Mouse (Mus musculus) embryonic facial prominence, embryonic 11.5 days (tissue): Measurements from ENCODE around the gene Tbc1d10a. TPM values are rescaled to one million over a fixed set of nuclear protein-coding genes. Genes with fewer than 3 reads are reported as not detected.

ENCODE experiments used
- ATAC-seq: fragments of 200-750 bp; cut with Nextera tagmentation; replicated peaks from 2 replicates; pipeline ENCODE4 v1.8.0; 2017; ENCODE audit warnings: low read depth; ENCODE audit not compliant: insufficient number of reproducible peaks, low FRiP score, low TSS enrichment
- DNase-seq: peaks from one replicate; pipeline ENCODE4 v3.0.0-alpha.2; 2015; ENCODE audit warnings: low spot score
- H3K27ac ChIP-seq: fragments of 300-500 bp; sonication (generic); replicated peaks from 2 replicates; pipeline ENCODE4 v1.5.1; 2014; ENCODE audit warnings: mild to moderate bottlenecking, low read depth, low read length, control low read depth
- H3K27me3 ChIP-seq: fragments of 300-500 bp; sonication (generic); 2 replicates; pipeline ENCODE4 v1.6.1; 2014; ENCODE audit warnings: mild to moderate bottlenecking, low read length, moderate library complexity, mixed read lengths; ENCODE audit not compliant: control insufficient read depth, insufficient read depth
- H3K36me3 ChIP-seq: fragments of 300-500 bp; sonication (generic); replicated peaks from 2 replicates; pipeline ENCODE4 v1.6.1; 2014; ENCODE audit warnings: low read depth, mild to moderate bottlenecking, low read length, moderate library complexity, mixed read lengths; ENCODE audit not compliant: control insufficient read depth, insufficient read depth
- H3K4me1 ChIP-seq: fragments of 300-500 bp; sonication (generic); 2 replicates; pipeline ENCODE4 v1.6.1; 2014; ENCODE audit warnings: low read length, mixed read lengths; ENCODE audit not compliant: control insufficient read depth, insufficient read depth
- H3K4me2 ChIP-seq: fragments of 300-500 bp; sonication (generic); 2 replicates; pipeline ENCODE4 v1.6.1; 2014; ENCODE audit warnings: low read depth, mild to moderate bottlenecking, control low read depth, low read length, moderate library complexity
- H3K4me3 ChIP-seq: fragments of 300-500 bp; sonication (generic); 2 replicates; pipeline ENCODE4 v1.5.1; 2014; ENCODE audit warnings: low read depth, low read length, control low read depth
- H3K9ac ChIP-seq: fragments of 300-500 bp; sonication (generic); replicated peaks from 2 replicates; pipeline ENCODE4 v1.6.1; 2014; ENCODE audit warnings: mild to moderate bottlenecking, control low read depth, low read length
- H3K9me3 ChIP-seq: fragments of 300-500 bp; sonication (generic); replicated peaks from 2 replicates; pipeline ENCODE4 v1.6.1; 2016; ENCODE audit warnings: mild to moderate bottlenecking, low read length, inconsistent platforms, mixed read lengths; ENCODE audit not compliant: control insufficient read depth
- WGBS: fragments of 180-500 bp; shearing (Covaris S2); extraction: QIAGEN DNeasy Blood & Tissue Kit; methylation state at CpG from one replicate; pipeline ENCODE4 v1.1.7; 2014; 5-methylcytosine and 5-hydroxymethylcytosine counted together
- polyA plus RNA-seq: library from polyadenylated mRNA; unstranded; fragments of >200 nt; fragmentation: Nextera tagmentation; extraction: Ambion mirVana; gene quantifications from 2 replicates; pipeline ENCODE4 v1.2.1, GENCODE M21; 2014

Gene Tbc1d10a
- polyA plus RNA-seq, 1 experiment from 2014 or later: 15.9 TPM

DNA sequence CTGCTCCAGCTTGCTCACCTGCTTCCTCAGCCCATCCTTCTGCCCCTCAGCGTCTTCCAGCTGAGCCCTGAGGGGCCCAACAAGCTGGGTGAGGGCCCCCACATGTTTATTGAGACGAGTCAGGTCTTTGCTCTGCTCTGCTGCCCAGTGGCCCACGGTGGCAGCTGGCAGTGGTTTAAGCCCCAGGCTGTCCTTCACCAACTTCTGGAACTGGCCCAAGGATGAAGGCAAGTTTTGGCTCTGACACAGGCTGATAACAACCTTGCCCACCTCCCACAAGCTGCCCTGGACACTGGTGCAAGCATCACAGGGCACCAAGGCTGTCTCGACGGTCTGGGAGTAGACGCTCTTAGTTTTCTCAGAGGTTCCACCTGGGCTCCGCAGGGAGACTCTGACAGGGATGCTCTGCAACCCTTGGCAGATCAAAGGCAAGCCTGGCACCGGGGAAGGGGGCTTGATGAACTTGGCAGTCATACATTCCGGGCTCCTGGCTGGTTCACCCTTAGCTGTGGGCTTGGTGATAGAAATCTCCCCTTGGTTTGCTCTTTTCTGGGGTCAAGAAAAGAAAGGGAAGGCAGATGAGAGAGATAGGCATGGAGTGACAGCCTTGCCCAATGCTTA is 37.9 kb upstream of the Tbc1d10a start:
- H3K36me3 ChIP-seq: peaks cover 2% of the 10 kb centered on the region; the same call in 1 of the 2 replicates
- no peak overlapping the region for H3K4me2 ChIP-seq
- H3K9ac ChIP-seq: no peak overlapping the region
- 84% methylated on average over 9 of the region's 9 CpGs for WGBS
- ATAC-seq: no peak
- H3K4me1 ChIP-seq: no peaks in the 10 kb centered on the region
- no peak for DNase-seq
- no peaks in the 10 kb centered on the region for H3K9me3 ChIP-seq
- no peak overlapping the region for H3K27ac ChIP-seq
- no peak overlapping the region for H3K4me3 ChIP-seq
- H3K27me3 ChIP-seq: no peaks in the 10 kb centered on the region

DNA sequence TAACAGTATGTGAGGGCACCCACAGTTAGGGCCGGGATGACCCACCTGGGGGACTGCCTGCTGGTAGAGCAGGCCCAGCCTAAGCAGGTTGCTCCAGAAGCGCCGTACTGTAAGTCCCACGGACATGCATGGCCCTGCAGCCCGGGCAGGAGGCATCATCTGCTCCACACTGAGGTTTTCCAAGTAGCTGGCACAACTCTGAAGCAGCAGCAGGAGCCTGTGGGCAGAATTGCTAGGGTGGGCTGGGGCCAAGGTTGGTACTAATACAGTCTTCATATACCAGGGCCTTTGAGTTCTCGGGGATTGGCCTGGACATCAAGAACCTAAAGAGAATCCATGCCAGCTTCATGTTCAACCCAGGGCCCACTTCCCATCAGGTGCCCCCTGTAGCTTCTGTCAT is 36.7 kb upstream of the Tbc1d10a start:
- DNase-seq: no peak
- ATAC-seq: no peak
- Histone ChIP-seq H3K9ac (no peak overlapping the region), H3K4me1 (no peaks in the 10 kb centered on the region), H3K4me2 (no peak overlapping the region), H3K27me3 (no peaks in the 10 kb centered on the region), H3K36me3 (no peaks in the 10 kb centered on the region), H3K9me3 (no peaks in the 10 kb centered on the region), H3K27ac (no peak overlapping the region), H3K4me3 (no peak overlapping the region)
- 89% methylated on average over 6 of the region's 6 CpGs for WGBS

DNA sequence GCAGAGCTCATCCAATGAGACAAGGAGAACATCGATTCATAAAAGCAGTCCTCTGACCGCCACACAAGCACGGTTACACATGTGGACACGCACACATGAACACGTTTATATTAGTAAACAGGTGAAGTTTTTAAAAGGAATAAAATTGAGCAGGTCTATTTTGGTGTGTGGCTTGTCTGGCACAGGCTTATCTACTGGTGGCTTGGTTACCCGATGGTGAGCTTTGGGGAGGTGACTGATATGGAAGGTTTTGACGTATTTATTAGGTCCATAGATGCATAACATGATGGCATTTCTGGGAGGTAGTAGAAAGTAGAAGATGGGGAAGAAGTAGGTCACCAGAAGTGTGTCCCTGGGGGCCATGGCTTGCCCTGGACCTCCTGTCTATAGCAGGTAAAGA is 32.9 kb upstream of the Tbc1d10a start:
- H3K9me3 ChIP-seq: no peaks in the 10 kb centered on the region
- H3K4me2 ChIP-seq: no peak overlapping the region
- no peak overlapping the region for H3K9ac ChIP-seq
- DNase-seq (no peak), ATAC-seq (no peak)
- 92% methylated on average over 7 of the region's 7 CpGs for WGBS
- H3K4me3 ChIP-seq: no peak overlapping the region
- H3K4me1 ChIP-seq: no peaks in the 10 kb centered on the region
- H3K27ac ChIP-seq: no peak overlapping the region
- H3K27me3 ChIP-seq: no peaks in the 10 kb centered on the region
- H3K36me3 ChIP-seq: no peaks in the 10 kb centered on the region

DNA sequence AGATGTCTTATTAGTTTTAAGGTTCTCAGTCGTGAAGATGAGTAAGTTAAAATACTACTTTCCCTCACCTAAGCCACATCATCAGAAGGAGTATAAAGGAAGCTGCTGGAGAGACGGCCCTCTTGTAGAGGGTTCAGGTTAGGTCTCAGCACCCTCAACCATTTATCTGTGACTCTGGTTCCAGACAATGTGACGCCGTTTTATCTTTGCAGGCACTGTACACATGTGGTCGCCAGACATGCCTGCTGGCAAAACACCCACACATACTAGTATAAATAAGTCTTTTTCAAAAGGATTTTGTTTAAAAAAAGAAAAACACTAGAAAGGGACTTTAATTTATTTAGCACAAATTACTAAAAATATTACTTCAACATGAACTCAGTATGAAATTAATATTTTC is 30.9 kb upstream of the Tbc1d10a start:
- H3K27me3 ChIP-seq: no peaks in the 10 kb centered on the region
- H3K4me1 ChIP-seq: no peaks in the 10 kb centered on the region
- H3K27ac ChIP-seq: no peak overlapping the region
- no peak overlapping the region for H3K4me2 ChIP-seq
- H3K36me3 ChIP-seq: no peaks in the 10 kb centered on the region
- H3K9me3 ChIP-seq: no peaks in the 10 kb centered on the region
- no peak overlapping the region for H3K9ac ChIP-seq
- H3K4me3 ChIP-seq: no peak overlapping the region
- 66% methylated on average over 5 of the region's 5 CpGs for WGBS
- ATAC-seq (no peak), DNase-seq (no peak)

DNA sequence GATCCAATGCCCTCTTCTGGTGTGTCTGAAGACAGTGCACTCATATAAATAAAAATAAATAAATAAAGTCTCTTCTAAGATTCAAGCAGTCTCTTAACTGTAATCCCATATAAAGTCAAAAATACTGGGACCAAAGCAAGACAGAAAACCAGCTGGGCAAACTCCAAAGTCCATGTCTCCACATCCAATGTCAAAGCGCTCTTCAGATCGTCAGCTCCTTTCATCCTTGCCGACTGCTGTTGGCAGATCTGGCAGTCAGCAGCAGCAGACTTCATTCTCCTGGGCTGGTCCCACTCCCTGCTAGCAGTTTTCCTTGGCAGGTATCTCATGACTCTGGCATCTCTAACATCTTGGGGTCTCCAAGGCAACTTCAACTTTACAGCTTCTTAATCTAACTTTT is 27.9 kb upstream of the Tbc1d10a start:
- WGBS: 86% methylated on average over 3 of the region's 3 CpGs
- Histone ChIP-seq H3K4me2 (no peak overlapping the region), H3K4me3 (no peak overlapping the region)

DNA sequence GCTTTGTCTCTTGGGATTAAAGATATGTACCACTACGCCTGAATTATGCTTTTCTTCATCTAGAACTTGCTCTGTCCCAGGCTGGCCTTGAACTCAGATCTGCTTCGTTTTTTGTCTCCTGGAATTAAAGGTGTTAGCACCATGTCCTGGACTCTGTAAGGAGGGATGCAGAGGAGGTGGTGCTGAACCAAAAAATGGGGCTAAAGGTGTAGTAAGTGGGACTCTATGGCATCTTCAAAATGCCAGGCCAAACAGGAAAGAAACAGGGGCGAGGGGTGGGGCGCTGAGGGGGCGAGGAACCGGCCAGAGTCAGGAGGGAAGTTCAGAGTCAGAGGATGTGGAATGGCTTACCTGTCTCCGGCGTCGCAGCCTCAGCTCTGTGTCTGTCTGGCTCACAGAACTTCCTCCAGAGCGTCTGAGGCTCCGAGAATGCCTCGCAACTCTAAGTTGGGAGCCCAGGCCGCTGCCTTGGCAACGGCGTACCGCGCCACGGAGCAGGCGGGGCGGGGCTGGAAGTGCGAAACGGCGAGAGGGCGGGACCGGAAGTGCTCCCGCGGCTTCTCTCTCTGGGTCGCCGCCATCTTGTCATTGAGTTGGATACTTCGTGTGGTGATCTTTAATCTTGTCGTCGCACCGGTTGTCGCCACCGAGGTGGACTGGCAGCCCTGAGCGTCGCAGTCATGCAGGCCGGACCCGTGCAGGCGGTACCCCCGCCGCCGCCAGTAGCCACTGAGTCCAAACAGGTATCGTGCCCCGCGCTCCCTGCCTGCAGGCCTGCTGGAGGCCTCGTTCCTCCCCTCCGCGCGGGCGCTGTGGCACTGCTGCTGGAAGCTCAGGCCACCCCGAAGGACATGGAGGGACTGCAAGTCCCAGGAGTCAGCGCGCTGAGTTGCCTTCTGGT is 26.5 kb upstream of the Tbc1d10a start, which contains the start of the genes Ccdc157 and Sf3a1:
TSS of gene Ccdc157 (minus strand) at position 486 of the 901 bp plus-strand sequence.
TSS of gene Sf3a1 (plus strand) at position 543 of the 901 bp plus-strand sequence.
- H3K4me1 ChIP-seq: no peaks in the 10 kb centered on the region
- no peaks in the 10 kb centered on the region for H3K27me3 ChIP-seq
- peak within 1 kb of the TSS; percentile 94 for H3K4me3 ChIP-seq
- DNase-seq (peak; percentile 97), ATAC-seq (peak; percentile 91)
- peak within 1 kb of the TSS; percentile 77; the same call in 1 of the 2 replicates for H3K27ac ChIP-seq
- WGBS: under 1% methylated on average over 53 of the region's 54 CpGs
- peak within 1 kb of the TSS; percentile 87 for H3K4me2 ChIP-seq
- H3K36me3 ChIP-seq: peaks cover 2% of the 10 kb centered on the region; the same call in 1 of the 2 replicates
- H3K9ac ChIP-seq: peak within 1 kb of the TSS; percentile 90
- H3K9me3 ChIP-seq: no peaks in the 10 kb centered on the region

More for the DNA sequence above, 27.9 kb upstream of the Tbc1d10a start:
- DNase-seq (no peak), ATAC-seq (no peak)
- Histone ChIP-seq H3K27ac (no peak overlapping the region), H3K36me3 (peaks cover 2% of the 10 kb centered on the region; the same call in 1 of the 2 replicates), H3K9ac (no peak overlapping the region), H3K9me3 (no peaks in the 10 kb centered on the region), H3K27me3 (no peaks in the 10 kb centered on the region), H3K4me1 (no peaks in the 10 kb centered on the region)

DNA sequence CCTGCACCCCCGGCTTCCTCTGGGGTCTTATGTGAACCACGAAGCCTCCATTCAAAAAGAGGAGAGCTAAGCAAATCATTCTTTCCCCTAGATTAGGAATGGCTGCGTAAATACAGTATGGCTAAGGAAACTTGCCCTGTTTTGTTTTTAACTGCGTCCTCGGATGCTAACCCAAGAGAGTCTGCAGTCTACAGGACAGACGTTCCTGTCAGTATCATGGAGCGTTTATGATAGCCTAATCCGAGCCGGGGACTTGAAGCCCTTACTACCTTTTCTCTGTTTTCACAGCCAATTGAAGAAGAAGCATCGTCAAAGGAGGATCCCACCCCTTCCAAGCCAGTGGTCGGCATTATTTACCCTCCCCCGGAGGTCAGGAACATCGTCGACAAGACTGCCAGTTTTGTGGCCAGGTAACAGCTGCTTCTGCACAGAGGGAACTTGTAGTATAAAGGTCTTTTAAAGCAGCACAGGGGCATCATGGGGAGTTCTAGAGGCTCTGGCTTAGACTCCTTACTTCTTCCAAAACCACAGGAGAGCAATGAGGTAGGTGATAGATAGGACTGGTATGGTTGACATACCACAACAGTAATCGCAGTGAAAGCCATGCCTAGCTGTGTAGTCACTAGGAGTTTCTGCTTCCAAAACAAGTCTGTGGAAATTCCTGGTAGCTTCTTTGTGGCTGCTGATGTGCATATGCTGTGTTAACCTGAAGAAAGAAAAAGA is 25.7 kb upstream of the Tbc1d10a start:
- peak overlapping the region; percentile 87 for H3K4me2 ChIP-seq
- no peaks in the 10 kb centered on the region for H3K9me3 ChIP-seq
- H3K36me3 ChIP-seq: peaks cover 2% of the 10 kb centered on the region; the same call in 1 of the 2 replicates
- peak overlapping the region; percentile 90 for H3K9ac ChIP-seq
- 7% methylated on average over 15 of the region's 15 CpGs for WGBS
- ATAC-seq: no peak
- no peaks in the 10 kb centered on the region for H3K27me3 ChIP-seq
- no peaks in the 10 kb centered on the region for H3K4me1 ChIP-seq
- DNase-seq: peak; percentile 6
- peak overlapping the region; percentile 77; the same call in 1 of the 2 replicates for H3K27ac ChIP-seq
- peak overlapping the region; percentile 94 for H3K4me3 ChIP-seq
